Mouse (Mus musculus) liver, adult 2 months (tissue): Measurements from ENCODE around the gene H2-DMb1.

Source experiments
- CTCF ChIP-seq: fragments of 200-500 bp; IDR thresholded peaks from 2 replicates; pipeline ENCODE4 v1.5.1; 2011; ENCODE audit warnings: low read depth, low read length, control low read depth
- POLR2A ChIP-seq: fragments of 200-500 bp; IDR thresholded peaks from 2 replicates; pipeline ENCODE4 v1.6.1; 2011; ENCODE audit warnings: low read length, control low read depth; ENCODE audit not compliant: insufficient read depth; ENCODE audit errors: extremely low read depth

- no peak for TF ChIP-seq CTCF
- TF ChIP-seq POLR2A: no peak
Measured at GRCm38 (mm10) chr17:34143461-34143860, 9.4 kb upstream of the H2-DMb1 start.
